Mouse (Mus musculus) liver, embryonic 14.5 days (tissue): ENCODE measurements around the gene Dtx1. TPM values are rescaled to one million over a fixed set of nuclear protein-coding genes. Genes with fewer than 3 reads are reported as not detected.

ENCODE experiments used
- ATAC-seq: fragments of 200-750 bp; cut with Nextera tagmentation; 2 replicates; pipeline ENCODE4 v1.8.0; 2017; ENCODE audit warnings: moderate number of reproducible peaks, mild to moderate bottlenecking, moderate library complexity; ENCODE audit not compliant: insufficient read depth
- DNase-seq, 3 experiments: peaks; one replicate each; pipeline ENCODE4 v3.0.0-alpha.2; 2012 to 2013; ENCODE audit warnings: low read depth in 3 of 3, low spot score in 3 of 3
- H3K27ac ChIP-seq: fragments of 300-500 bp; sonication (generic); 2 replicates; pipeline ENCODE4 v1.5.1; 2014; ENCODE audit warnings: moderate library complexity, mild to moderate bottlenecking, control low read depth, inconsistent platforms
- H3K27me3 ChIP-seq: fragments of 300-500 bp; sonication (generic); 2 replicates; pipeline ENCODE4 v1.6.1; 2014; ENCODE audit warnings: mild to moderate bottlenecking, low read length, moderate library complexity; ENCODE audit not compliant: control insufficient read depth, insufficient read depth
- H3K36me3 ChIP-seq: fragments of 300-500 bp; sonication (generic); replicated peaks from 2 replicates; pipeline ENCODE4 v1.6.1; 2014; ENCODE audit warnings: low read depth; ENCODE audit not compliant: control insufficient read depth, insufficient read depth
- H3K4me1 ChIP-seq, 2 experiments: fragments of 200-500 bp in 1 of 2; fragments of 300-500 bp in 1 of 2; sonication (generic) in 1 of 2; replicated peaks; 2 replicates each; pipeline ENCODE4 v1.6.1; 2012 to 2014; ENCODE audit warnings: antibody characterized with exemption in 1 of 2, inconsistent platforms in 1 of 2, low read length in 1 of 2; ENCODE audit not compliant: control insufficient read depth in 2 of 2, insufficient read depth in 2 of 2
- H3K4me2 ChIP-seq: fragments of 300-500 bp; sonication (generic); 2 replicates; pipeline ENCODE4 v1.6.1; 2014; ENCODE audit warnings: low read depth, mild to moderate bottlenecking, control low read depth, moderate library complexity
- H3K4me3 ChIP-seq, 2 experiments: fragments of 200-500 bp in 1 of 2; fragments of 300-500 bp in 1 of 2; sonication (generic) in 1 of 2; 2 replicates each; pipeline ENCODE4 v1.5.1; 2012 to 2014; ENCODE audit warnings: low read depth in 2 of 2, low read length in 2 of 2, mild to moderate bottlenecking in 2 of 2, control low read depth in 1 of 2, inconsistent platforms in 1 of 2, moderate library complexity in 1 of 2; ENCODE audit not compliant: insufficient read depth in 1 of 2
- H3K9ac ChIP-seq: fragments of 300-500 bp; sonication (generic); replicated peaks from 2 replicates; pipeline ENCODE4 v1.6.1; 2014; ENCODE audit warnings: mild to moderate bottlenecking, control low read depth, moderate library complexity
- H3K9me3 ChIP-seq: fragments of 300-500 bp; sonication (generic); 2 replicates; pipeline ENCODE4 v1.6.1; 2016; ENCODE audit warnings: low read length, mixed read lengths; ENCODE audit not compliant: control insufficient read depth
- CTCF ChIP-seq: IDR thresholded peaks from 2 replicates; pipeline ENCODE4 v1.5.1; 2016; ENCODE audit warnings: antibody characterized with exemption, low read depth, control low read depth
- EP300 ChIP-seq: IDR thresholded peaks from 2 replicates; pipeline ENCODE4 v1.6.1; 2016; ENCODE audit warnings: antibody characterized with exemption, low read depth
- WGBS: fragments of 180-500 bp; shearing (Covaris S2); extraction: QIAGEN DNeasy Blood & Tissue Kit; methylation state at CpG from one replicate; pipeline ENCODE4 v1.1.7; 2014; ENCODE audit not compliant: insufficient replicate concordance; 5-methylcytosine and 5-hydroxymethylcytosine counted together
- polyA plus RNA-seq, 2 experiments: library from polyadenylated mRNA; depleted of rRNA in 1 of 2; stranded (reverse) in 1 of 2; unstranded in 1 of 2; fragments of >200 nt; fragmentation: Nextera tagmentation in 1 of 2; extraction: Ambion mirVana in 1 of 2; gene quantifications; 2 replicates each; pipeline versions ENCODE4 v1.2.1 to v1.2.3; 2012 to 2014

Gene Dtx1
- polyA plus RNA-seq, 2 experiments, result 0.03 to 0.05 TPM

DNA sequence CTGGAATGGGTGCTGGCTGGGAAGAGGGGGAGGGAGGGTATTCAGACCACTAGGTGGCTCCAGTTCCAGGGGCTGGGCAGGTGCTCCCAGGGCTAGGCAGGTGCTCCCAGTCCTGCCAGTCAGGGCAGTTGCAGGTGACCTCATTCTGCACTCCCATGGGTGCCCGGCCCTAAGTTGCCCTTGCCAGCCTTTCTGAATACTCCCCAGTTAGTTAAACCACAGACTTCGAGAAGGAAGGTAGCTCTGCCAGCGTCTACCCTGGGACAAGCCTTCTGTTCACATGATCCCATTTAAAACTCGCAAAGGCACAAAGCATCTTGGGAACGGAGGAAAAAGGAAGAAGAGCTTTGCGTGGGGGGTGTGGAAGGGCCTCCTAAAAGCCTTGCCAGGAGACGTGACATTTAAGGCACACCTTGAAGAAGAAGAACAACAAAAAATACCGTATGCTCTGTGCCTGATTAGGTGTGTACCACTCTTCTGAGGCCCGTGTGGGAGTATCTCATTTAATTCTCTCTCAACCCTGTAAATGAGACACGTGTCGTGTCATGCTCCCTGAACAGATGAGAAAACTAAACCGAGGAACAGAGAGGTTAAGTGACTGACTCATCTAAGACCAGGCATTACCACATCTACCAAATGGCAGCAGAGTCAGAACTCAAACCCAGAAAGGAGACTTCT, 63.8 kb downstream of the Dtx1 start:
- H3K9ac ChIP-seq, result no peak overlapping the region
- ATAC-seq (no peak), DNase-seq (no peak)
- 16% methylated on average over 12 of the region's 12 CpGs for WGBS
- peaks cover 2 to 6% of the 10 kb centered on the region in 2 experiments; a peak in 2 of 4 replicates for H3K4me1 ChIP-seq
- 0 out of 2 replicates have a peak, but pooled peaks have one; percentile 15 for TF ChIP-seq CTCF
- TF ChIP-seq EP300, result no peak
- no peak overlapping the region for H3K4me3 ChIP-seq
- H3K36me3 ChIP-seq, result no peaks in the 10 kb centered on the region
- peak overlapping the region; percentile 55 for H3K4me2 ChIP-seq
- H3K27ac ChIP-seq, result no peak overlapping the region
- H3K9me3 ChIP-seq, result no peaks in the 10 kb centered on the region
- peaks cover 29% of the 10 kb centered on the region for H3K27me3 ChIP-seq

DNA sequence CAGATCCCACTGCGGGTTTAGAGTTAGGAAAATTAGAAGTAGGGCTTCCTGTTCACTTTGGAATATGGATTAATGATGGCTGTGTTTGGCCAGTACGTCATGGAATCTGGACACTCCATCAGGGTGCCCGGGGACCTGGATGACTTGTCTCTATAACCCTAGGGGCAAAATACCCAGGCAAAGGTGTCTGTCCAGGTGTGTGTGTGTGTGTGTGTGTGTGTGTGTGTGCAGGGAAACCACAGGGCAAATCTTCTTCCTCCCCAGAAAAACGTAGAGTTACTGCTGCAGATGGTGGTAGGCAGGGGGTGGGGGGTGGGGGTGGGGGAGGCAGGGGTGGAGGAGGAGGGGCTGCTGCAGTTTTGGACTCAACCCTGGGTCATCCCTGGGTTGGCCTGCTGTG, 64.4 kb downstream of the Dtx1 start:
- TF ChIP-seq EP300 (no peak), CTCF (no peak)
- H3K36me3 ChIP-seq, result no peaks in the 10 kb centered on the region
- H3K9me3 ChIP-seq, result no peaks in the 10 kb centered on the region
- H3K4me1 ChIP-seq, result peaks cover 2 to 6% of the 10 kb centered on the region in 2 experiments; a peak in 2 of 4 replicates
- WGBS, result 54% methylated on average over 4 of the region's 4 CpGs
- ATAC-seq (no peak), DNase-seq (no peak)
- no peak overlapping the region for H3K9ac ChIP-seq
- peaks cover 29% of the 10 kb centered on the region for H3K27me3 ChIP-seq
- no peak overlapping the region for H3K4me2 ChIP-seq
- no peak overlapping the region for H3K4me3 ChIP-seq
- no peak overlapping the region for H3K27ac ChIP-seq

DNA sequence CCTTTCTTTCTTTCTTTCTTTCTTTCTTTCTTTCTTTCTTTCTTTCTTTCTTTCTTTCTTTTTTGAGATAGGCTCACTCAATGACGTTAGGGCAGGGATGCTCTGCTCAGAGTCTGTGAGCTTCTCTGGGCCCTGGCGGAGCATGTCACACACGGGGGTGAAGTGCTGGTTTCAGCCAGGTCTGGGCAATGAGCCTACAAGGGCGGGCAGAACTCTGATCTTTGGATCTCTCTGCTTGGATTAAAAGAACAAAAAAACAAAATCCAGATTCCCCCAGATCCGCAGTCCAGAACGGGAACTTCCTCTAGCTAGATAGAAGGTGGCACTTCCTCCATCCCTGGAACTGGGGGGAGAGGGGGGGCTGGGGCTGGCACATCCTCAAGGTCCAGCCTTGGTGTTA, 65.9 kb downstream of the Dtx1 start:
- no peak overlapping the region for H3K27ac ChIP-seq
- H3K4me3 ChIP-seq, result no peak overlapping the region
- ATAC-seq (no peak), DNase-seq (no peak)
- 36% methylated on average over 6 of the region's 6 CpGs for WGBS
- peaks cover 28% of the 10 kb centered on the region for H3K27me3 ChIP-seq
- TF ChIP-seq EP300 (no peak), CTCF (no peak)
- no peak overlapping the region for H3K9ac ChIP-seq
- no peaks in the 10 kb centered on the region for H3K36me3 ChIP-seq
- no peaks in the 10 kb centered on the region for H3K9me3 ChIP-seq
- H3K4me2 ChIP-seq, result no peak overlapping the region
- H3K4me1 ChIP-seq, result peaks cover 2 to 6% of the 10 kb centered on the region in 2 experiments; a peak in 2 of 4 replicates

DNA sequence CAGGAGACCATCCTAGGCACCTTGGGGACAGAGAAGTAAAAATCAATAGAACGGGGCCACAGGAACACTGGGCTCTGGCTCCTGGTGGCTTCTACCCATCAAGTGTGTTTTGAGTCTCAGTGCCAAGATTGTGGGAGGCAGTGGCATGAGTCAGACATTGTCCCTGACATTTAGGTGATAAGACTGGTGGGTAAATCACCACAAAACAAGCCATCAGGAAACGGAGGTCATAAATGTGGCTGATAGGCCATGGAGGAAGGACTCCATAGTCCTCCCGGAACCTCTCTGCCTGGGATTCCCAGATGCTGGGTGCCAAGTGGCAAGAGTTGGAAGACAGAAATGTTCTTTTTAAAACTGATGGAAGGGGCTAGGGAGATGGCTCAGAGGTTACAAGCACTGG, 67.5 kb downstream of the Dtx1 start:
- Histone ChIP-seq H3K4me1 (peaks cover 2 to 6% of the 10 kb centered on the region in 2 experiments; a peak in 2 of 4 replicates), H3K36me3 (no peaks in the 10 kb centered on the region), H3K27ac (no peak overlapping the region), H3K27me3 (peaks cover 13% of the 10 kb centered on the region), H3K4me2 (no peak overlapping the region), H3K9me3 (no peaks in the 10 kb centered on the region), H3K4me3 (no peak overlapping the region), H3K9ac (no peak overlapping the region)
- no peak for TF ChIP-seq EP300
- TF ChIP-seq CTCF, result no peak
- ATAC-seq (no peak), DNase-seq (no peak)
- WGBS, result 19% methylated on average over 3 of the region's 3 CpGs

DNA sequence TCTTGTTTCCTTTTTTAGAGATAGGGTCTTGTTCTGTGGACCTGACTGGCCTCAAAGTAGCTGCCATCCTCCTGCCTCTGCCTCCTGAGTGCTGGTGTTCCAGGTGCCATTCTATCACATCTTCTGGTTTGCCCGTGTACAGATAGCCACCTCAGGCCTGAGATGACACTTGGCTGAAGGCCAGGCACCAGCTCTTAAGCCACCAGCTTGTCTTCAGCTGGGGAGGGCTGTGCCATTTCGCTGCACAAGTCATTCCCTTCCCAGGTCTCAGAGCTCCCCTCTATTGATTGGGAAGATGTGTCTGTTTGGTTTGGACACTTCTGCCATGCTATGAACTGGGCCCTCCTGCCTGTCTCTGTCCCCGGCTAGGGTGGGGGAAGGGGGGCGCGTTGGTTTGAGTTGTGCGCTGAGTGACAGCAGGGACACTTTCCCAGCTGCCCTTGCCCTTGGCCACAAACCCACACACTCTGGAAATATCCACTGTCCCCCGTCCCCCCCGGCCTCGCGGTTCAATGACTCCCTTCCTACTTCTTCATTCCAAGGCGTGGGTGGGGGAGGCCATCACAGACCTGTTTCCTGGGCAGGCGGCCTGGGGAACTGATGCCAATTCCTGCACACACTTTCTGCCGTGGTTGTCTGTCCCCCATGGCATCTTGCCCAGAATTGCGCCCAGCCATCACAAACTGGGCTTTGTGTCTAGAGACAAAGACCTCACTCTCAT, 68.2 kb downstream of the Dtx1 start:
- no peak overlapping the region for H3K4me3 ChIP-seq
- 11% methylated on average over 14 of the region's 14 CpGs for WGBS
- no peak for DNase-seq
- ATAC-seq, result no peak
- H3K9me3 ChIP-seq, result no peaks in the 10 kb centered on the region
- H3K36me3 ChIP-seq, result no peaks in the 10 kb centered on the region
- H3K27me3 ChIP-seq, result peaks cover 9% of the 10 kb centered on the region
- no peak overlapping the region for H3K4me2 ChIP-seq
- no peak overlapping the region for H3K9ac ChIP-seq
- H3K27ac ChIP-seq, result no peak overlapping the region
- TF ChIP-seq CTCF (no peak), EP300 (no peak)
- peaks cover 2% of the 10 kb centered on the region in 2 experiments; a peak in 2 of 4 replicates for H3K4me1 ChIP-seq
